Mouse (Mus musculus): ENCODE measurements around the gene Srsf2. TPM values are rescaled to one million over a fixed set of nuclear protein-coding genes. Genes with fewer than 3 reads are reported as not detected.
"Not testable (repeated sequence)": the region's sequence is repeated elsewhere in the genome, so short reads cannot be mapped to it uniquely, and the experiment has no call there.

The Srsf2 gene
- 228 and 253 TPM in 2 replicates for total RNA-seq (2014; rRNA removed)
- 454 and 491 TPM in 2 replicates for polyA plus RNA-seq (2015; fragmentation: Nextera tagmentation; extraction: Ambion mirVana)

DNA sequence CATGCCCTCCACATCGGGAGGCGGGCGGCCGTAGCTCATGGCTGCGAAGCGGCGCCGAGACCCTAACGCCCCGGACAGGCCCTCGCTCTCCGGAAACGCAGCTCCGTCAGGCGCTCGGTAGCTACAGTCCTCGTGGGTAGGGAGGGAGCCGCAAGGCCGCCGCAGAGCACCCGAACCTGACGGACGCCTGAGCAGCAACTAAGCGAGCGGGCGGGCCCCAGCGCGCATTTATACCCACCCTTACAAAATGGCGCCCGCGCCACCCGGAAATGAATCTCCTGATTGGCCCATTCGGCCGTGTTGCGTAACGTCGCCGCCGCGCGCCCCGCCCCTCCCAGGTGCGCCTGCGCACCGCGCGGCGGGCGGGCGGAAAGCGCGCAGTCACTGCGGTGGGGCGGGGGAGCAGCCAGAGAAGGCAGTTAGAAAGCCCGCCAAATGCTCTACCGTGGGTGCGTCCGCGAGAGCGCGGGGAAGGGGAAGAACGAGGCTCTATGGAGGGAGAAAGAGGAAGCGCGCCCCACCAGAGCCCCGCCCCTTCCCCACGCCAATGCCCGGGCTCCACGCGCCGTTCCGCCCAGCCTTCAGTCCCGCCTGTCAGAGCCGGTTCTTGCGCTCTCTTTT lies at the start of gene Srsf2:
Gene Srsf2, minus strand, starts transcription at position 204 of the 621 bp plus-strand sequence.
- WGBS, result under 1% methylated on average over 66 of the region's 74 CpGs
- H3K36me3 ChIP-seq (ENCODE audit: insufficient read depth, low read length), result no peaks in the 10 kb centered on the region
- DNase-seq (ENCODE audit: low spot score), result peak; percentile 98

DNA sequence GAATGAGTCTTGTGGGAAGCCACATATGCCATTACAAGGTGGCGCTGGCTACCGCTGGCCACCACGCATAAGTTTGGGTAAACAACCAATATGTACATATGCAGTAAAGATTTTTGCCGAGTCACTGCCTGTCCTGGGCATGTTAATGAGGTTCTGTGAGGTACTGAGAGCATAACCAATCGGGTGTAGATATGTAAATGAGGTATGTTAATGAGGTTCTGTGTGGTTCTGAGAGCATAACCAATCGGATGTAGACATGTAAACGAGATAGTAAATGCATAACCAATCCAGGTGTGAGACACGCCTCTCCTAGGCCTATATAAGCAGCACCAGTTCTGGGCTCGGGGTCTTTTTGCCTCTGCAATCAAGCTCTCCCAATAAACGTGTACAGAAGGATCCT lies 49.7 kb upstream of the Srsf2 start:
- not testable (repeated sequence) for H3K4me2 ChIP-seq (ENCODE audit: low read depth, low read length); ATAC-seq; H3K9me3 ChIP-seq (ENCODE audit: low read length); H3K4me3 ChIP-seq (ENCODE audit: low read length); H3K27me3 ChIP-seq (ENCODE audit: insufficient read depth, low read length); H3K36me3 ChIP-seq (ENCODE audit: insufficient read depth, low read length); DNase-seq (ENCODE audit: low spot score); H3K9ac ChIP-seq (replicated peaks; ENCODE audit: low read length); H3K4me1 ChIP-seq (ENCODE audit: insufficient read depth, low read length); H3K27ac ChIP-seq
- 83% methylated on average over 10 of the region's 10 CpGs for WGBS

More for the DNA sequence above, at the start of gene Srsf2:
- ATAC-seq, result peak; percentile 94
- Histone ChIP-seq H3K9me3 (ENCODE audit: low read length) (no peaks in the 10 kb centered on the region), H3K9ac (replicated peaks; ENCODE audit: low read length) (peak within 1 kb of the TSS; percentile 90), H3K4me3 (ENCODE audit: low read length) (peak within 1 kb of the TSS; percentile 96), H3K27me3 (ENCODE audit: insufficient read depth, low read length) (no peaks in the 10 kb centered on the region), H3K27ac (peak within 1 kb of the TSS; percentile 99), H3K4me2 (ENCODE audit: low read depth, low read length) (peak within 1 kb of the TSS; percentile 92), H3K4me1 (ENCODE audit: insufficient read depth, low read length) (no peaks in the 10 kb centered on the region; the same call in none of the 2 replicates)
- TF ChIP-seq CTCF (IDR thresholded peaks at IDR 0.05; ENCODE audit: low read depth), result no peak

DNA sequence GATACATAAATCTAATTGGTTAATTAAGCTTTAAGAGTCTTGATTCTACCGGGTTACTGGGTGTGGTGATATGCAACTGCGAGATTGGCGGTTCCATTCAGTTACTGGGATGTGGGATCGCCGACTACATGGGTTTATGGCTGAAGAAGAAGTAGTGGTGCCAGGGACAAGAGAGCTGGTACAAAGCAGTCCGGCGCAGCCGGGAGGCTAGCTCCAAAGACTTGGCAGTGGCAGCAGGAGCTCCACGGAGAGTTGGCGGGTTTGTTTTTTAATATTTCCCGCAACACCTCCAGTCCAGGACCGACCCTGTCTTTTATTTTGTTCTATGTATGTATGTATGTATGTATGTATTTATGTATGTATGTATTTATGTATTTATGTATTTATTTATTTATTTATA lies 46.4 kb upstream of the Srsf2 start:
- H3K27me3 ChIP-seq (ENCODE audit: insufficient read depth, low read length), result no peaks in the 10 kb centered on the region
- DNase-seq (ENCODE audit: low spot score) (no peak), ATAC-seq (no peak)
- no peaks in the 10 kb centered on the region for H3K9me3 ChIP-seq (ENCODE audit: low read length)
- no peaks in the 10 kb centered on the region for H3K4me1 ChIP-seq (ENCODE audit: insufficient read depth, low read length)
- no peak overlapping the region for H3K27ac ChIP-seq
- no peak overlapping the region for H3K4me3 ChIP-seq (ENCODE audit: low read length)
- no peak overlapping the region for H3K9ac ChIP-seq (replicated peaks; ENCODE audit: low read length)
- TF ChIP-seq CTCF (IDR thresholded peaks at IDR 0.05; ENCODE audit: low read depth), result no peak
- no peak overlapping the region for H3K4me2 ChIP-seq (ENCODE audit: low read depth, low read length)
- WGBS, result 79% methylated on average over 12 of the region's 12 CpGs
- H3K36me3 ChIP-seq (ENCODE audit: insufficient read depth, low read length), result no peaks in the 10 kb centered on the region

DNA sequence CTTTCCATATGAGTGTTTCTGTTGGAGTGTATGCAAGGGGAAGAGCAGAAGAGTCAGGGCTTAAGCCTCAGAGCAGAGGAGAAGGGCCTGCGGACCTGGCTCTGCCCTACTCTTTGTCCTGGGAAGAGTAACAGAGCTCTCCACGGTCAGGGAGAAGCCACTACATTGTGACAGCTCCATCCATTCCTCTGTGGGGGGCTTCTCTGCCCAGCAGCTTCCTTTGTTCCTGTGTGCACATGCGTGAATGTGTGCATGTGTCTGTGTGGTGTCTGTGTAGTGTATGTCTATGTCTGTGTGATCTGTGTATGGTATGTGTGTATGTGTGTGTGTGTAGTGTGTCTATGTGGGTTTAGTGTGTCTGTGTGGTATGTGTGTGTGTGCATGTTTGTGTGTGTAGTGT lies 42.5 kb upstream of the Srsf2 start:
- Histone ChIP-seq H3K36me3 (ENCODE audit: insufficient read depth, low read length) (no peaks in the 10 kb centered on the region), H3K4me1 (ENCODE audit: insufficient read depth, low read length) (no peaks in the 10 kb centered on the region), H3K9ac (replicated peaks; ENCODE audit: low read length) (no peak overlapping the region), H3K4me2 (ENCODE audit: low read depth, low read length) (no peak overlapping the region), H3K9me3 (ENCODE audit: low read length) (no peaks in the 10 kb centered on the region), H3K27me3 (ENCODE audit: insufficient read depth, low read length) (no peaks in the 10 kb centered on the region), H3K4me3 (ENCODE audit: low read length) (no peak overlapping the region), H3K27ac (no peak overlapping the region)
- WGBS, result 49% methylated on average over 3 of the region's 3 CpGs
- ATAC-seq (no peak), DNase-seq (ENCODE audit: low spot score) (no peak)
- no peak for TF ChIP-seq CTCF (IDR thresholded peaks at IDR 0.05; ENCODE audit: low read depth)

DNA sequence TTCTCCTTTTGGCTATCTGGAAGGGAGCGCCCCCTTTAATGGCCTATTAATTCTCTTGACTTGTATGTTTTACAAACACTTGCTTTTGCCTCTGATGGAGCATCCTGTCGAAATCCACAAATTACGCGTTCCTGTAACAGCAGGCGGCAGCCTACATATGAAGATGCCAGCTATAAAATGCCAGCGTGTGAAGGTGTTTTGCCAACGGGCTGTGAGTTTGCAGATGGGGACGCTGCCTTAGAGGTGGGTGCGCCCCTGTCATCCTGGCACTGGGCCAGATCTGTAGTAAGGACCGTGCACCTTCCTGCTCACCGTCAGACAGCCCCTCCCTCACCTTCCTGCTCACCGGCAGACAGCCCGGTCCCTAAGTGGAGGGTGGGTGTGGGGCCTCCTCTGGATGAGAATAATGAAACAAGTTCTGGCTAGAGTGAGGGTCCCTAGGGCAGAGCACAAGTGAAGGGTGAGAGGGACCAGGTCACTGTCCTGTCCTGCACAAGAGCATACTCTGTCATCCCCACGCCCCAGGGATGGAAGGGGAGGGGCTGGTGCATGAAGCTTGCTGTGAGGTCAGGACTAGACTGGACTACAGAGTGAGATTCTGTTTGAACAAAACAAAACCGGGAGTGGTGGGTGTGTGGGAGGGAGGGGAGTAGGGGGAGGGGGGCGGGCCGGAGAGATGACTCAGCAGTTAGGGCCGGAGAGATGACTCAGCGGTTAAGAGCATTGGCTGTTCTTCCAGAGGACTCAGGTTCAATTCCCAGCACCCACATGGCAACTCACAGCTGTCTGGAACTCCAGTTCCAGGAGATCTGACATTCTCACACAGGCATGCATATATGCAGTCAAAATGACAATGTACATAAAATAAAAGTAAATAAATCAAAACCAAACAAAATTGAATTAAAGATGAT lies 40.9 kb upstream of the Srsf2 start:
- peak; percentile 54 for DNase-seq (ENCODE audit: low spot score)
- Histone ChIP-seq H3K27me3 (ENCODE audit: insufficient read depth, low read length) (no peaks in the 10 kb centered on the region), H3K27ac (no peak overlapping the region), H3K36me3 (ENCODE audit: insufficient read depth, low read length) (no peaks in the 10 kb centered on the region), H3K4me1 (ENCODE audit: insufficient read depth, low read length) (no peaks in the 10 kb centered on the region), H3K4me3 (ENCODE audit: low read length) (no peak overlapping the region), H3K9ac (replicated peaks; ENCODE audit: low read length) (no peak overlapping the region), H3K4me2 (ENCODE audit: low read depth, low read length) (no peak overlapping the region), H3K9me3 (ENCODE audit: low read length) (no peaks in the 10 kb centered on the region)
- no peak for ATAC-seq
- peak; percentile 17 for TF ChIP-seq CTCF (IDR thresholded peaks at IDR 0.05; ENCODE audit: low read depth)
- 64% methylated on average over 19 of the region's 19 CpGs for WGBS

DNA sequence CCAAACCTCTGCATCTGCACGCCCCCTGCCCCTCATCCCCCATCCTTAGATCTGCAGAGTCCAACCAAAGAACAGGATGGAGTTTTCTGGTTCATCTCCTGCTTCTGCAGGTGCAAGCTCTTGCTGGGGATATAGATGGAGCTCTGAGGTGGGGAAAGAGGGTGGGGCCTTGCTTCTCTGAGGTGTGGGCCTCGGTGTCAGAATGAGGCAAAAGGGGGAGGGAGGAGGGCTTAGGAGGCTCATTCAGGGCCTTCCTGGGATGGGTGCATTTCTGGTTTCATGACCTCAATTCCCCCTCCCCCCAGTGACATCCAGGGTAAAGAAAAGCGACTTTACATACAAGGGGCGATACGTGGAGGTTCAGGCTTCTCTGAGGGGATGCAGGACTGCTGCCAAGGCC lies 34.2 kb upstream of the Srsf2 start:
- 0 out of 2 replicates have a peak, but pooled peaks cover 4% of the 10 kb centered on the region for H3K4me1 ChIP-seq (ENCODE audit: insufficient read depth, low read length)
- H3K4me2 ChIP-seq (ENCODE audit: low read depth, low read length), result no peak overlapping the region
- ATAC-seq (no peak), DNase-seq (ENCODE audit: low spot score) (no peak)
- no peaks in the 10 kb centered on the region for H3K27me3 ChIP-seq (ENCODE audit: insufficient read depth, low read length)
- TF ChIP-seq CTCF (IDR thresholded peaks at IDR 0.05; ENCODE audit: low read depth), result no peak
- H3K9me3 ChIP-seq (ENCODE audit: low read length), result no peaks in the 10 kb centered on the region
- no peaks in the 10 kb centered on the region for H3K36me3 ChIP-seq (ENCODE audit: insufficient read depth, low read length)
- H3K4me3 ChIP-seq (ENCODE audit: low read length), result no peak overlapping the region
- H3K9ac ChIP-seq (replicated peaks; ENCODE audit: low read length), result no peak overlapping the region
- H3K27ac ChIP-seq, result no peak overlapping the region
- 67% methylated on average over 5 of the region's 5 CpGs for WGBS
